Mouse (Mus musculus) liver, postnatal 0 days (tissue): ENCODE data around the gene Mbd3l2. TPM values are rescaled to one million over a fixed set of nuclear protein-coding genes. Genes with fewer than 3 reads are reported as not detected.

Source experiments
- ATAC-seq: fragments of 200-750 bp; cut with Nextera tagmentation; 2 replicates; pipeline ENCODE4 v1.8.0; 2017; ENCODE audit warnings: mild to moderate bottlenecking, moderate library complexity
- DNase-seq: peaks from one replicate; pipeline ENCODE4 v3.0.0-alpha.2; 2016
- H3K27ac ChIP-seq: fragments of 300-500 bp; sonication (generic); 2 replicates; pipeline ENCODE4 v1.5.1; 2014; ENCODE audit warnings: antibody characterized with exemption, moderate library complexity, mild to moderate bottlenecking, low read depth
- H3K27me3 ChIP-seq: fragments of 300-500 bp; sonication (generic); 2 replicates; pipeline ENCODE4 v1.6.1; 2014; ENCODE audit warnings: low read length, control low read depth, mixed read lengths; ENCODE audit not compliant: insufficient read depth
- H3K36me3 ChIP-seq: fragments of 300-500 bp; sonication (generic); replicated peaks from 2 replicates; pipeline ENCODE4 v1.6.1; 2014; ENCODE audit warnings: mild to moderate bottlenecking, control low read depth, low read length, moderate library complexity, mixed read lengths; ENCODE audit not compliant: insufficient read depth
- H3K4me1 ChIP-seq: fragments of 300-500 bp; sonication (generic); 2 replicates; pipeline ENCODE4 v1.6.1; 2014; ENCODE audit warnings: antibody characterized with exemption, mild to moderate bottlenecking, control low read depth; ENCODE audit not compliant: insufficient read depth
- H3K4me2 ChIP-seq: fragments of 300-500 bp; sonication (generic); 2 replicates; pipeline ENCODE4 v1.6.1; 2014; ENCODE audit warnings: low read depth, mild to moderate bottlenecking, low read length, moderate library complexity, mixed read lengths
- H3K4me3 ChIP-seq: fragments of 300-500 bp; sonication (generic); 2 replicates; pipeline ENCODE4 v1.5.1; 2014; ENCODE audit warnings: low read depth, low read length
- H3K9ac ChIP-seq: fragments of 300-500 bp; sonication (generic); replicated peaks from 2 replicates; pipeline ENCODE4 v1.6.1; 2014; ENCODE audit warnings: mild to moderate bottlenecking, moderate library complexity
- H3K9me3 ChIP-seq: fragments of 300-500 bp; sonication (generic); 2 replicates; pipeline ENCODE4 v1.6.1; 2016; ENCODE audit warnings: mild to moderate bottlenecking, control low read depth, low read length, mixed read lengths
- CTCF ChIP-seq: sonication (generic); IDR thresholded peaks from 2 replicates; pipeline ENCODE4 v1.5.1; 2016; ENCODE audit warnings: antibody characterized with exemption, low read depth
- EP300 ChIP-seq: IDR thresholded peaks from 2 replicates; pipeline ENCODE4 v1.6.1; 2016; ENCODE audit warnings: antibody characterized with exemption, low read depth, mild to moderate bottlenecking
- WGBS: fragments of 180-500 bp; shearing (Covaris S2); extraction: QIAGEN DNeasy Blood & Tissue Kit; methylation state at CpG from one replicate; pipeline ENCODE4 v1.1.7; 2014; ENCODE audit not compliant: insufficient replicate concordance; 5-methylcytosine and 5-hydroxymethylcytosine counted together
- microRNA-seq: library from miRNA; unstranded; fragments of <30 nt; microRNA quantifications from one replicate; pipeline ENCODE4, GENCODE M21; 2016
- polyA plus RNA-seq: library from polyadenylated mRNA; unstranded; fragments of >200 nt; fragmentation: Nextera tagmentation; extraction: Ambion mirVana; gene quantifications from 2 replicates; pipeline ENCODE4 v1.2.1, GENCODE M21; 2015

Gene Mbd3l2
- polyA plus RNA-seq, 1 experiment from 2014 or later = not detected

GRCm38 (mm10) chr9:18456520-18456919 is 26.1 kb downstream of the Mbd3l2 start:
- DNase-seq = no peak
- H3K36me3 ChIP-seq = no peaks in the 10 kb centered on the region; the same call in 1 of the 2 replicates
- WGBS = 78% methylated on average over 4 of the region's 4 CpGs
- peaks cover 6% of the 10 kb centered on the region; the same call in 1 of the 2 replicates for H3K9me3 ChIP-seq
- no peak overlapping the region for H3K4me3 ChIP-seq
- H3K4me2 ChIP-seq = no peak overlapping the region
- no peak overlapping the region for H3K9ac ChIP-seq
- TF ChIP-seq CTCF (no peak), EP300 (no peak)
- no peak overlapping the region for H3K27ac ChIP-seq
- no peaks in the 10 kb centered on the region for H3K27me3 ChIP-seq
- no peak for ATAC-seq
- H3K4me1 ChIP-seq = no peaks in the 10 kb centered on the region

GRCm38 (mm10) chr9:18467350-18467749 is 36.9 kb downstream of the Mbd3l2 start:
- Histone ChIP-seq H3K9me3 (no peaks in the 10 kb centered on the region), H3K4me1 (no peaks in the 10 kb centered on the region), H3K27me3 (no peaks in the 10 kb centered on the region), H3K27ac (no peak overlapping the region), H3K4me2 (no peak overlapping the region), H3K4me3 (no peak overlapping the region), H3K36me3 (no peaks in the 10 kb centered on the region), H3K9ac (no peak overlapping the region)
- TF ChIP-seq CTCF (no peak), EP300 (no peak)
- DNase-seq = no peak
- ATAC-seq = no peak
- 69% methylated on average over 3 of the region's 3 CpGs for WGBS

- DNase-seq (no peak), ATAC-seq (no peak)
- 58% methylated on average over 3 of the region's 3 CpGs for WGBS
- Histone ChIP-seq H3K27ac (no peak overlapping the region), H3K4me2 (no peak overlapping the region), H3K4me1 (no peaks in the 10 kb centered on the region; the same call in 1 of the 2 replicates), H3K27me3 (no peaks in the 10 kb centered on the region), H3K9ac (no peak overlapping the region), H3K9me3 (no peaks in the 10 kb centered on the region), H3K4me3 (no peak overlapping the region), H3K36me3 (no peaks in the 10 kb centered on the region)
- TF ChIP-seq CTCF (no peak), EP300 (no peak)
Observed at GRCm38 (mm10) chr9:18468005-18468404, 37.6 kb downstream of the Mbd3l2 start.

- H3K4me2 ChIP-seq = peak overlapping the region; percentile 75
- 3% methylated on average over 38 of the region's 39 CpGs for WGBS
- peak; percentile 96 for ATAC-seq
- TF ChIP-seq EP300 (no peak), CTCF (peak; percentile 26)
- H3K27me3 ChIP-seq = no peaks in the 10 kb centered on the region
- peak overlapping the region; percentile 78 for H3K27ac ChIP-seq
- H3K9ac ChIP-seq = peak overlapping the region; percentile 55
- no peaks in the 10 kb centered on the region; the same call in 1 of the 2 replicates for H3K4me1 ChIP-seq
- H3K9me3 ChIP-seq = no peaks in the 10 kb centered on the region
- H3K4me3 ChIP-seq = peak overlapping the region; percentile 57
- no peaks in the 10 kb centered on the region for H3K36me3 ChIP-seq
- peak; percentile 82 for DNase-seq
Observed at GRCm38 (mm10) chr9:18473324-18474128, 43.1 kb downstream of the Mbd3l2 start.

GRCm38 (mm10) chr9:18478168-18478567 is 47.7 kb downstream of the Mbd3l2 start, which contains the start of the genes Zfp558 and Mbd3l1:
Gene Zfp558 (minus strand): TSS chr9:18478268.
Gene Mbd3l1 (plus strand): TSS chr9:18478359.
- TF ChIP-seq EP300 = no peak
- no peak within 1 kb of the TSS for H3K27ac ChIP-seq
- 67% methylated on average over 3 of the region's 3 CpGs for WGBS
- no peak within 1 kb of the TSS for H3K4me2 ChIP-seq
- no peaks in the 10 kb centered on the region; the same call in 1 of the 2 replicates for H3K4me1 ChIP-seq
- DNase-seq (no peak), ATAC-seq (no peak)
- no peaks in the 10 kb centered on the region for H3K9me3 ChIP-seq
- no peaks in the 10 kb centered on the region for H3K36me3 ChIP-seq
- no peaks in the 10 kb centered on the region for H3K27me3 ChIP-seq
- no peak within 1 kb of the TSS for H3K9ac ChIP-seq
- no peak within 1 kb of the TSS for H3K4me3 ChIP-seq

Small RNA genes lying within 50 kb of the gene (microRNA-seq; reads per million reads assigned to microRNA genes)
- not detected for gene Gm22854

Other genes with a start within 250 kb of the Mbd3l2 start
- 24.9 and 25.8 TPM in 2 replicates for gene Chordc1, start 138.5 kb upstream of the Mbd3l2 start, polyA plus RNA-seq
- gene Naalad2, start 27.7 kb upstream of the Mbd3l2 start, polyA plus RNA-seq = 0.54 and 0.60 TPM in 2 replicates
- not detected in 2 replicates for gene Ubtfl1, start 26.2 kb upstream of the Mbd3l2 start, polyA plus RNA-seq
- gene Zfp558, start 47.6 kb downstream of the Mbd3l2 start, polyA plus RNA-seq = 0.38 and 0.55 TPM in 2 replicates
- not detected in 2 replicates for gene Mbd3l1, start 47.7 kb downstream of the Mbd3l2 start, polyA plus RNA-seq
- gene Muc16, start 243.9 kb downstream of the Mbd3l2 start, polyA plus RNA-seq = 0.33 and 0.38 TPM in 2 replicates